Mouse (Mus musculus) liver, embryonic 14.5 days (tissue): ENCODE measurements around the gene Tle2. TPM values are rescaled to one million over a fixed set of nuclear protein-coding genes. Genes with fewer than 3 reads are reported as not detected.

Experiments
- ATAC-seq: fragments of 200-750 bp; cut with Nextera tagmentation; 2 replicates; pipeline ENCODE4 v1.8.0; 2017; ENCODE audit warnings: moderate number of reproducible peaks, mild to moderate bottlenecking, moderate library complexity; ENCODE audit not compliant: insufficient read depth
- DNase-seq, 3 experiments: peaks; one replicate each; pipeline ENCODE4 v3.0.0-alpha.2; 2012 to 2013; ENCODE audit warnings: low read depth in 3 of 3, low spot score in 3 of 3
- H3K27ac ChIP-seq: fragments of 300-500 bp; sonication (generic); 2 replicates; pipeline ENCODE4 v1.5.1; 2014; ENCODE audit warnings: moderate library complexity, mild to moderate bottlenecking, control low read depth, inconsistent platforms
- H3K27me3 ChIP-seq: fragments of 300-500 bp; sonication (generic); 2 replicates; pipeline ENCODE4 v1.6.1; 2014; ENCODE audit warnings: mild to moderate bottlenecking, low read length, moderate library complexity; ENCODE audit not compliant: control insufficient read depth, insufficient read depth
- H3K36me3 ChIP-seq: fragments of 300-500 bp; sonication (generic); replicated peaks from 2 replicates; pipeline ENCODE4 v1.6.1; 2014; ENCODE audit warnings: low read depth; ENCODE audit not compliant: control insufficient read depth, insufficient read depth
- H3K4me1 ChIP-seq, 2 experiments: fragments of 200-500 bp in 1 of 2; fragments of 300-500 bp in 1 of 2; sonication (generic) in 1 of 2; replicated peaks; 2 replicates each; pipeline ENCODE4 v1.6.1; 2012 to 2014; ENCODE audit warnings: antibody characterized with exemption in 1 of 2, inconsistent platforms in 1 of 2, low read length in 1 of 2; ENCODE audit not compliant: control insufficient read depth in 2 of 2, insufficient read depth in 2 of 2
- H3K4me2 ChIP-seq: fragments of 300-500 bp; sonication (generic); 2 replicates; pipeline ENCODE4 v1.6.1; 2014; ENCODE audit warnings: low read depth, mild to moderate bottlenecking, control low read depth, moderate library complexity
- H3K4me3 ChIP-seq, 2 experiments: fragments of 200-500 bp in 1 of 2; fragments of 300-500 bp in 1 of 2; sonication (generic) in 1 of 2; 2 replicates each; pipeline ENCODE4 v1.5.1; 2012 to 2014; ENCODE audit warnings: low read depth in 2 of 2, low read length in 2 of 2, mild to moderate bottlenecking in 2 of 2, control low read depth in 1 of 2, inconsistent platforms in 1 of 2, moderate library complexity in 1 of 2; ENCODE audit not compliant: insufficient read depth in 1 of 2
- H3K9ac ChIP-seq: fragments of 300-500 bp; sonication (generic); replicated peaks from 2 replicates; pipeline ENCODE4 v1.6.1; 2014; ENCODE audit warnings: mild to moderate bottlenecking, control low read depth, moderate library complexity
- H3K9me3 ChIP-seq: fragments of 300-500 bp; sonication (generic); 2 replicates; pipeline ENCODE4 v1.6.1; 2016; ENCODE audit warnings: low read length, mixed read lengths; ENCODE audit not compliant: control insufficient read depth
- CTCF ChIP-seq: IDR thresholded peaks from 2 replicates; pipeline ENCODE4 v1.5.1; 2016; ENCODE audit warnings: antibody characterized with exemption, low read depth, control low read depth
- EP300 ChIP-seq: IDR thresholded peaks from 2 replicates; pipeline ENCODE4 v1.6.1; 2016; ENCODE audit warnings: antibody characterized with exemption, low read depth
- WGBS: fragments of 180-500 bp; shearing (Covaris S2); extraction: QIAGEN DNeasy Blood & Tissue Kit; methylation state at CpG from one replicate; pipeline ENCODE4 v1.1.7; 2014; ENCODE audit not compliant: insufficient replicate concordance; 5-methylcytosine and 5-hydroxymethylcytosine counted together
- polyA plus RNA-seq, 2 experiments: library from polyadenylated mRNA; depleted of rRNA in 1 of 2; stranded (reverse) in 1 of 2; unstranded in 1 of 2; fragments of >200 nt; fragmentation: Nextera tagmentation in 1 of 2; extraction: Ambion mirVana in 1 of 2; gene quantifications; 2 replicates each; pipeline versions ENCODE4 v1.2.1 to v1.2.3; 2012 to 2014

Gene Tle2
- polyA plus RNA-seq, 2 experiments = 0.90 to 5.2 TPM

DNA sequence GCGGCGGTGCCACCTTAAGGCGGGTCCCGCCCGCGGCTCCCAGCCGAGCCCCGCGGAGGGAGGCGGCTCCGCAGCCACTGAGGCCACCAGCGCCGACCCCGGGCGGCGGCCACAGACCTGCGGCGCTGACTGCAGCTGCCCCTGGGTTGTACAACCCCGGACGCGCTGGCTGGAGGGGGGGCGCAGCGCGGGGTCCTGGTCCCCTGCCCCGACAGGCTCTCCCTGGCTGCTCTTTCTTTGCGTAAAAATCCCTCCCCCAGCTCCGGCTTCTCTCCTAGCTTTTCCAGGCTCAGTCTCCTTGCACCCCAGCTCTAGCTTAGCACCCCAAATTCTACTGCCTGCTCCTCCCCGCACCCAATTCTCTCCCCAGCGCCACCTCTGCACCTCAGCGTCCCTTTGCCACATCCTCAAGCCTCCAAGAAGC is 859 bp downstream of the Tle2 start:
- WGBS = under 1% methylated on average over 28 of the region's 30 CpGs
- TF ChIP-seq EP300 (no peak), CTCF (no peak)
- no peak overlapping the region for H3K27ac ChIP-seq
- H3K9me3 ChIP-seq = no peaks in the 10 kb centered on the region
- H3K4me1 ChIP-seq = peaks cover 30 to 32% of the 10 kb centered on the region in 2 experiments
- DNase-seq (no peak), ATAC-seq (no peak)
- H3K27me3 ChIP-seq = peaks cover 14% of the 10 kb centered on the region
- peak overlapping the region; percentile 50 to 54 for H3K4me3 ChIP-seq
- H3K9ac ChIP-seq = 0 out of 2 replicates have a peak overlapping the region, but pooled peaks have one; percentile 16
- H3K36me3 ChIP-seq = no peaks in the 10 kb centered on the region
- peak overlapping the region; percentile 70 for H3K4me2 ChIP-seq

DNA sequence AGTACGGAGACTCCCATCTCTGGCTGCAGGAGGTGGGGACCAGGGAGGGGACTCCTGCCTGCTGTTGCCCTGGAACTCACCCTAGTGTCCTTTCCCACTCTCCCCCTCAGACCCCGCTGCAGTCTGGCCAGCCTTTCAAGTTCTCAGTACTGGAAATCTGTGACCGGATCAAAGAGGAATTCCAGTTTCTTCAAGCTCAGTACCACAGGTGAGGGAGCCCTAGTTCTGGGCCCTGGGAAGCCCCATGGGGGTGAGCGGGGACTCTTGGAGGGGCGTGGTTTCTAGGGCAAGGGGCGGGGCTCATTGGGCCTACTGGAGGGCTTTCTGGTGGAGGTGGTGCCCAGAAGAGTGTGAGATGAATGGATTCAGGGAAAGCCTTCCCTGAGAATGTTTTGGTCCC is 1.3 kb downstream of the Tle2 start:
- Histone ChIP-seq H3K4me2 (peak overlapping the region; percentile 70), H3K9me3 (no peaks in the 10 kb centered on the region), H3K27ac (no peak overlapping the region), H3K27me3 (peaks cover 14% of the 10 kb centered on the region), H3K4me1 (peaks cover 29 to 30% of the 10 kb centered on the region in 2 experiments), H3K9ac (0 out of 2 replicates have a peak overlapping the region, but pooled peaks have one; percentile 16), H3K4me3 (peak overlapping the region; percentile 50 to 54), H3K36me3 (no peaks in the 10 kb centered on the region)
- TF ChIP-seq EP300 (no peak), CTCF (no peak)
- no peak for DNase-seq
- no peak for ATAC-seq
- 4% methylated on average over 6 of the region's 6 CpGs for WGBS

DNA sequence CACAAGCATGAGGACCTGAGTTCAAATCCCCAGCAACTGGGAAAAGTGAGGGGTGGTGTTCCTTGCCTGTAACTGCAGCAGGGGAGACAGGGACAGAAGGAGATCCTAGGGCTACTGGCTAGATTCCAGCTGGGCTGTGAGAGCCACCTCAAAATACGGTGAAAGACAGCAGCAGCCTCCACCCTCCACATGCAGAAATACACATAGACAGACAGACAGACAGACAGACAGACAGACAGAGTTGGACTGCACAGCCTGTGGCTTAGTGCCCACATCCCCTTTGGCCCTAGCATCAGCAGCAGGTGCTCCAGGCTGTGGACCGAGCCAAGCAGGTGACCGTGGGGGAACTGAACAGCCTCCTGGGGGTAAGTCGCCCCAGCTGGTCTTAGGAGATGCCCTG is 5.6 kb downstream of the Tle2 start:
- Histone ChIP-seq H3K4me2 (no peak overlapping the region), H3K27ac (no peak overlapping the region), H3K36me3 (no peaks in the 10 kb centered on the region), H3K4me3 (no peak overlapping the region), H3K27me3 (peaks cover 14% of the 10 kb centered on the region), H3K9me3 (no peaks in the 10 kb centered on the region), H3K4me1 (peaks cover 4 to 9% of the 10 kb centered on the region in 2 experiments; a peak in 3 of 4 replicates), H3K9ac (no peak overlapping the region)
- ATAC-seq (no peak), DNase-seq (no peak)
- 52% methylated on average over 4 of the region's 4 CpGs for WGBS
- TF ChIP-seq EP300 = no peak
- TF ChIP-seq CTCF = no peak

DNA sequence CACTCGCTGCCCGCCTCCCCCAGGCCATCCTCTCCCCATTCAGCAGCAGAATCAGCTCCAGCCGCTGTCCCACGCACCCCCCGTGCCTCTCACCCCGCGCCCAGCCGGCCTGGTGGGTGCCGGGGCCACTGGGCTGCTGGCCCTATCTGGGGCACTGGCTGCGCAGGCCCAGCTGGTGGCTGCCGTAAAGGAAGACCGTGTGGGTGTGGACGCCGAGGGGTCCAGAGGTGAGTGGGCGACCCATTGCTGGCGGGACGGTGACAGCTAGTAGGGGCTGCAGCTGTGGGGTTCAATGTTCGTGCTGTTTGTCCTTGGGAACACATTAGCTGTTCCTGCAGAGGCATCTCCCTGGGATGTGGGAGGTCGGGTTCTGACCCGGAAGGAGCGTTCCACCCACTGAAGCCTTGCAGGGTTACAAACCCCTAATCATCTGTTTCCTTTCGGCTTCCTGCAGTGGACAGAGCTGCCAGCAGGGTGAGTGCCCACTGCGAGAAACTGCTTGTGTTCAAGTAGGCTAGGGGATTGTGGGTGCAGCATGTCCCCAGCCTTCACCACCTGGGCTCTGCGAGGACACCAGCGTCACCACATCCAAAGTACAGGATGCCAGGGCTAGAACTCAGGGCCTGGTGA is 6.2 kb downstream of the Tle2 start:
- no peak overlapping the region for H3K4me3 ChIP-seq
- TF ChIP-seq EP300 (no peak), CTCF (peak; percentile 42; the same call in 1 of the 2 replicates)
- 21% methylated on average over 25 of the region's 25 CpGs for WGBS
- H3K36me3 ChIP-seq = no peaks in the 10 kb centered on the region
- H3K27me3 ChIP-seq = peaks cover 8% of the 10 kb centered on the region
- H3K27ac ChIP-seq = no peak overlapping the region
- no peaks in the 10 kb centered on the region for H3K9me3 ChIP-seq
- peaks cover 1 to 4% of the 10 kb centered on the region in 2 experiments; a peak in 3 of 4 replicates for H3K4me1 ChIP-seq
- no peak overlapping the region for H3K9ac ChIP-seq
- no peak for DNase-seq
- ATAC-seq = peak; percentile 12; the same call in 1 of the 2 replicates
- H3K4me2 ChIP-seq = no peak overlapping the region; the same call in 1 of the 2 replicates

DNA sequence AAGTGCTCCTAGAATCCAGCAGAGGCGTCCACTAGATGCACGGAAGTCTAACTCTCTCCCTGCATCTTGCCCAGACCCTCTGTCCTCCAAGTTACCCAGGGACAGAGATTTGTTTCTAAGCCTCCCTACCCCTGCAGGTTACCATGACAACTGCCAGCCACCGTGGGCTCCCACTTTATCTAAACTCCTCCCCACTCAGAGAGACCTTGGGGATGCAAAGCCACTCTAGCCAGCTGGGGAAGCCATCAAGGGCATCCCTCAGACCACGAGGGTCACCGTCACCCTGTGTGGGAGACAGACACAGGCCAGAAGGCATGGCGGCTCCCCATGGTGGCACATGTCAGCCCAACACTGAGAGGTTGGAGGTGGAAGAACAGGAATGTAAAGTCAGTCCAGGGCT is 9.0 kb downstream of the Tle2 start:
- ATAC-seq (no peak), DNase-seq (no peak)
- no peak overlapping the region for H3K4me3 ChIP-seq
- TF ChIP-seq CTCF (no peak), EP300 (no peak)
- no peaks in the 10 kb centered on the region for H3K4me1 ChIP-seq
- no peak overlapping the region for H3K4me2 ChIP-seq
- H3K9me3 ChIP-seq = no peaks in the 10 kb centered on the region
- 44% methylated on average over 6 of the region's 6 CpGs for WGBS
- H3K27ac ChIP-seq = no peak overlapping the region
- H3K9ac ChIP-seq = no peak overlapping the region
- peaks cover 3% of the 10 kb centered on the region for H3K27me3 ChIP-seq
- no peaks in the 10 kb centered on the region for H3K36me3 ChIP-seq
